Mouse (Mus musculus) cortical plate, adult 2 months (tissue): Measurements from ENCODE around the gene Neurl1b.

Source experiments
- CTCF ChIP-seq: fragments of 200-500 bp; IDR thresholded peaks from 2 replicates; pipeline ENCODE4 v1.5.1; 2011; ENCODE audit warnings: mild to moderate bottlenecking, control low read depth, low read length; ENCODE audit not compliant: insufficient read depth; ENCODE audit errors: extremely low read depth
- POLR2A ChIP-seq: fragments of 200-500 bp; IDR thresholded peaks from 2 replicates; pipeline ENCODE4 v1.6.1; 2011; ENCODE audit warnings: mild to moderate bottlenecking, low read length, control low read depth; ENCODE audit not compliant: insufficient read depth; ENCODE audit errors: extremely low read depth

- TF ChIP-seq CTCF (no peak), POLR2A (no peak)
Measured at GRCm38 (mm10) chr17:26414184-26414522, 476 bp upstream of the Neurl1b start.
